Mouse (Mus musculus): Measurements from ENCODE around the gene Prss2.

The Prss2 gene

GRCm38 (mm10) chr6:41521487-41521886, at the start of gene Prss2:
Gene Prss2, plus strand, starts transcription at chr6:41521787.
- no peak for DNase-seq

GRCm38 (mm10) chr6:41499374-41499773, 22.2 kb upstream of the Prss2 start:
- DNase-seq, result no peak

- no peak for DNase-seq
These were observed 16.7 kb upstream of the Prss2 start for GRCm38 (mm10) chr6:41504915-41505314.

GRCm38 (mm10) chr6:41505323-41505722, 16.3 kb upstream of the Prss2 start:
- no peak for DNase-seq

- no peak for DNase-seq
These were observed 3.5 kb upstream of the Prss2 start for GRCm38 (mm10) chr6:41518017-41518524.

GRCm38 (mm10) chr6:41526453-41526852, 4.9 kb downstream of the Prss2 start:
- no peak for DNase-seq

- no peak for DNase-seq
These were observed 5.8 kb downstream of the Prss2 start for GRCm38 (mm10) chr6:41527402-41527801.

GRCm38 (mm10) chr6:41529987-41530386, 8.4 kb downstream of the Prss2 start:
- DNase-seq, result peak; percentile 18 to 43

- DNase-seq, result no peak
These were observed 10.6 kb downstream of the Prss2 start for GRCm38 (mm10) chr6:41532181-41532580.

DNA sequence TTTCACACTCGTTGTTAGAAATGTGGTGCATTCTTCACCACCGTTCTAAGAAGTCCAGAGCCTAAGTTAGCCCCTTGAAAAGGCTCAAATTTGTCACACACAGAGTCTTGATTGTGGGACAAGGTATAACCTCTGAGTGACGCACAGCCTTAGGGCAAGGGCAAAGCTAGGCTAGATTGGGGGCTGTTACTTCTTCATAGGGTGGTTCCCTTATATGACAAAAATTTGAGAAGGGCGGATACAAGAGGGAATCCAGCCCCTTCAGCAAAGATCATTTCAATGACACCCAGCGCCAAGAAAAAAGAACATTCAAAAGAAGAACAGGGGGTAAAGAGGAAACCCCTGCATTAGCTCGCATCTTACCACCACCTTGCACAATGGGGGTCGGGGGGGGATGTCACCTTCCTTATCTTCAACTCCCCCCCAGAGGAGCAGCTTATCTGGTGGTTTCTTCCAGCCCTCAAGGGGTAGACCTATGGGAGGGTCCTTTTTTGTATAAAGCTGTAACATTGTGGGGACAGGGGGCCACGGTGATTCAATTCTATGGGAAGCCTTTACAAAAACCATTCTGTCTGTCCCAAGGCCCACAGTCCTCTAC, 11.2 kb downstream of the Prss2 start:
- DNase-seq, result no peak

GRCm38 (mm10) chr6:41537376-41537775, 15.8 kb downstream of the Prss2 start:
- DNase-seq, result no peak

- DNase-seq, result peak in 1 of 2 experiments; percentile 11
These were observed 16.7 kb downstream of the Prss2 start for GRCm38 (mm10) chr6:41538296-41538695.

DNA sequence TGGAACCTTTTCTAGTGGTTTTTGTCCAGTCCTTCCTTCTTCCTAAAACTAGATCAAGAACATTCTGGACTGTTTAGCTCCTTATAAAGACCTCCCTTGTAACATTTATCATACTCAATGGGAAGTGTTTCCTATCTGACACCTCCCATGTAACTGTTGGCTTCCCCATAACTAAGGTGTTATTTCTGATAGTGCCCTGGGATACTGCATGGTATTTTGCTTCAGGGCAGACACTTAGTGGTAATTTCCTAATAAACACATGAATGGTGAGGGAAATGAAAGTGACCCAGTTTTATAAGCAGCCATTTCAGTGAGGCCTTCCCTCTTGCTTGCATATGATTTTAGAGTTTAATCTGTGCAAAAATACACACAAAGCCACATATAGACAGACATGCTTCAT, 19.2 kb downstream of the Prss2 start:
- DNase-seq, result no peak

GRCm38 (mm10) chr6:41541746-41542145, 20.2 kb downstream of the Prss2 start:
- no peak for DNase-seq

- DNase-seq, result no peak
These were observed 21.4 kb downstream of the Prss2 start for GRCm38 (mm10) chr6:41542983-41543382.

- DNase-seq, result peak; percentile 42 to 45
These were observed 21.9 kb downstream of the Prss2 start for GRCm38 (mm10) chr6:41543411-41544050.

DNA sequence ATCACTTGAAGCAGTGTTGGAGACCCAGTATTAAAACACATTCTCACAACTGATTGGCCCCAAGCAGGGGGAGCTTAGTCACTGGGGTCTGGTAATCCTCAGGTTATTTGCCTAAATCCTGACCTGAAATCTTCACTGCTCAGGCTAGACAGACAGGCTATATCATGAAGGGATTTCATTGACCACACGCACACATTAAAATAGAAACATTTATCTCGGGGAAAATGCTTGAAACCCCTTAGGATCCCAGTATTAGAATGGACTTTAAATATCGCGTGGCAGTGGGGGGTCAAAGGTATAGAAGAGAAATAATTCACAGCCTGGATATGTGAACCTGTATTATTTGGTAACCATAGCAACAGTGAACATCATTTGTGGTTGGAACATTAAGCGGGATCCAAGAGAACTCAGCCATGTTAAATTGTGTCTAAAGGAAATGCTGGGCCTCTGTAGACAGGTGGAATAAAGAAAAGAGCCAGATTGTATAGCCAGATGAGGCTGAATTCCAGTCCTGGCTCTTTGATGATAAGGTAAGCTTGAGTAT, 22.9 kb downstream of the Prss2 start:
- DNase-seq, result no peak

DNA sequence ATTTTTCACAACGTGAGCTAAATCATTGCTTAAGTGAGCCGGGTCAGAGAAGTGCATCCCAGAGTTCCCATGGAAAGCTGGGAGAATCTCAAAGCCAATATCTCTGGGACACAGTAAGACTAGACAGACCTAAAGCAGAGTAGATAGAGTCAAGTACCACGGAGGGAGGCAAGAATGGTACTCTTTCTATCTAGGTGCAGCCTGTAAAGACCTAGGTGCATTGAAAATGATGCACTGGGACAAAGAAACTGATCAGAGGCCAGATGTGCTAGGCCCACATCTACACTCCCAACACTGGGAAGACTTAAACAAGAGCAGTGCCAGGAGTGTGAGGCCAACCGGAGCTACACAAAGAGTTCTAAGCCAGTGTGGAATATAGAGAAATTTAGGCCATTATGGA, 23.7 kb downstream of the Prss2 start:
- DNase-seq, result no peak

GRCm38 (mm10) chr6:41547056-41547650, 25.6 kb downstream of the Prss2 start:
- no peak for DNase-seq

DNA sequence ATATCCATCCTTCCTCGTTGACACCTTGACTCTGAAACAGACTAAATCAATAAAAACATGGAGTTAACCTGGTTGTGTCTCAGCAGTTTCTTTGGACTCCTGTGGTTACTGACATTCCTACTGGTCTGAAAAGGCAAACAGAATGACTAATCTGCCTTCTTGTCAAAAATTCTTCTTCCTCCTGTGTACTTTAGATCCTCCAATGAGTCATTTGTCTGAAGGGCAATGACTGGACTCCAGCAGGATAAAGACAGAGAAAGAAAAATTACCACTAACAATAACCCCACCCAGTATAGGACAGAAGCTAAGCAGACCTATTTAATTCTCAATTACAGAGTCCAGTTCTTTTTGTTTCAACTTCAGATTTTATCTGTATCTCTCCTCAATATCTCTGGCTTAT, 26.7 kb downstream of the Prss2 start:
- no peak for DNase-seq

- no peak for DNase-seq
These were observed 31.9 kb downstream of the Prss2 start for GRCm38 (mm10) chr6:41553356-41554010.

GRCm38 (mm10) chr6:41554295-41555169, 32.9 kb downstream of the Prss2 start:
- DNase-seq, result no peak

All from cerebellum, postnatal 10 days (tissue).